Mouse (Mus musculus) lung, adult 18-20 months (tissue): Measurements from ENCODE around the gene Hnf1a.

ENCODE experiments used
- DNase-seq, 2 experiments: peaks; one replicate each; pipeline ENCODE4 v3.0.0; 2022; ENCODE audit warnings: mixed read lengths in 2 of 2

The Hnf1a gene

DNA sequence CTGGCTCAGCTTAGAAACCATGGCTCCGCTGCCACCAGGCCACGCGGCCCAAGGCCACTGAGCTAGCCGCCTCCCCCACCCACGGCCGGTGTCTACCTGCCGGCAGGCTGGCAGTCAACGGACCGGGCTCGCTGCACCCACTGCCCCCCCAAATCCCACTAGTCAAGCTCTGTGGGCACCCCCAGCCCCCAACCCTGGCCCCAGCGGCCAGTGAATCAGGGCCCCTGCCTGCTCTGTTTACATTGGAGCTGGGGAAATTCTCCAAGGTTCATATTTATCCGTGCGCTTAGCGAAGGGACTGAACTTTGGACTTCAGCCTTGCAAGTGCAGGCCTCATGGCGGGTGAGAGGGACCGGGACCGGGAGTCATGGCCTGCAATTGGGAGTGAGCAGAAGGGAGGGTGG, at the start of gene Hnf1a:
Gene Hnf1a, minus strand, starts transcription at position 271 of the 404 bp plus-strand sequence.
- no peak for DNase-seq

DNA sequence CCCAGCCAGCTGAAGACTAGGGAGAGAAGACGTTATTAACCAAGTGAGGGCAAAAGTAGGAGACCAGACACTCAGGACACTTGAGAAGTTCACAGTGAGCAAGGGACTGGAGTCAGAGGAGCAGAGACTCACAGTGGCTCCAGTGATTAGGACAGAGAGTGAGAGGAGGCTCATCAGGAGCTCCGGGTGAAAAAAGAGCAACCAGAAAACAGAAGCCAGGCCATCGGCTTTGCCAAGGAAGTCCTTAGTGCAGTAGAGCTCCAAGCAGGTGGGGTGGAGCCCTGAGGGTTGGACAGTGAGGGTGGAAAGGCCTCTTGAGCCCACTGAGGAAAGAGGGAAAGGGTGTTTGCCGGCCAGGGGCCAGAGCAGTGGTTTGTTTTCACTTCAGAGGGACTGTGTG, 47.9 kb upstream of the Hnf1a start:
- DNase-seq, result peak; percentile 20 to 34

DNA sequence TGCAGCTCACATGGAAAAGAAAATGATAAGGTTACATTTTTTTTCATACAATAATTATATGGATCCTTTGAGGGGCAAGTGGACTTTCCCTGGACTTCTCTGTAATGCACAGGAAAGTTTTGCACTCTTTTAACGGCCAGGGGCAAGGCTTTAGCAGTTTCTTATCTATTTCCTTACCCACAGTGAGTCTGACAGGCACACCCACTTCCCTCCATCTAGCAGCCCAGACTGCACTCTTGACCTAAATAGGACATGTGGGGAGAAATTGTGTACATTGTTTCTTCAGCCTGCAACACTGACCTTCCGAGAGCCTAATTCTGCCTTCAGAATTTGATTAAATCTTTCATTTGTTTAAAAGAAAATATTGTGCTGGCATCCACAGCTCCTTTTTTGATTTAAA, 47.4 kb upstream of the Hnf1a start:
- peak; percentile 33 for DNase-seq

DNA sequence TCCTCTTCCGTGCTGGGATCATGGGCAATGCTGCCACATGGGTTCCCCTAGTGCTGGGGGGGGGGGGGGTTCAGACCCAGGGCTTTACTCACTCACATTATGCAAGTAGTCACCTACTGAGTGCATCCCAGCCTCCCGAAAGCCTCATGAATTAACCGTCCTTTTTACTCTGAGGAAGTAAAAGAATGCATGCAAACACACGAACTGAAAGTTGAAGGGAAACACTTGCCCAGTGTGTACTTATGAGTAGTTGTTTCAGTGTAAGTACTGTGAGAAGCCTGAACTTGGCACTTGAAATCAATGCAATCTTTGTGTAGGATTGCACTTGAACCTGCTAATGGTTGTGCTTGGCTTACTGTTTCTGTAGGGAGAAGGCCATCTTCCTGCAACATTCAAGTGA, 44.2 kb upstream of the Hnf1a start:
- DNase-seq, result no peak

DNA sequence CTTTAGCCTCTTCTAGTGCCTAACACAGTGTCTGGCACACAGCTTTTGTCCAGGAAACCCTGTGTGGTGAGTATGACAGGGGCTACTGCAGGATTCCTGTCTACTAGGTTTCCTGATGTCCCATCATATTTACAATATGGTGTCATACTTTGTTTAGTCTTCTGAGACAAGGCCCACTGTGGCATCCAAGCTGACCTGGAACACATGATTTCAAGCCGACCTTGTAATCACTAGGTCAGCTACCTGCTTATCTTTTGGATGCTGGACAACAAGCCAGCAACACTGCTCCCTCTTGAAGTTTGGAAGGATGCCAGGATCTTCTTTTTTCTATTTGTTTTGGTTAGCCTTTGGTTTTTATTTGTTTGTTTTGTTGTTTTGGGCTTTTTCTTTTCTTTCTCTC, 43.7 kb upstream of the Hnf1a start:
- peak in 1 of 2 experiments; percentile 30 for DNase-seq

DNA sequence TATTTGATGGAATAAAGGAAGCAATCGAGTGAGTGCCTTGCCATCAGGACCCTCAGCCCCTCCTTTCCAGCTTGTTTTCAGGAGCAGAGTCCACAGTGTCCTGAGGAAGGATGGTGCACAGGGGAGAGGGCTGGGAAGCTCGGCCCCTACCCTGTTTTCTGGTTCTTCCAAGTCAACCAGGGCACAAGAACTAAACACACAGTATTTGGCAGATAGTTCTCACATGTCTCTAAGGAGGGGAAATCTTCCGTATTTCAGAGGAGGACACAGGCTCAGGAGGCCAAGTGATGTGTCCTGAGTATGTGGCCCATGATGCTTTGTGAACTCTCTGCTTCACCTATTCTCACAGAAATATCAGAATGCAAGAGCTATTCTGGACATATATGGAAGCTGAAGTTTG, 42.5 kb upstream of the Hnf1a start:
- no peak for DNase-seq

DNA sequence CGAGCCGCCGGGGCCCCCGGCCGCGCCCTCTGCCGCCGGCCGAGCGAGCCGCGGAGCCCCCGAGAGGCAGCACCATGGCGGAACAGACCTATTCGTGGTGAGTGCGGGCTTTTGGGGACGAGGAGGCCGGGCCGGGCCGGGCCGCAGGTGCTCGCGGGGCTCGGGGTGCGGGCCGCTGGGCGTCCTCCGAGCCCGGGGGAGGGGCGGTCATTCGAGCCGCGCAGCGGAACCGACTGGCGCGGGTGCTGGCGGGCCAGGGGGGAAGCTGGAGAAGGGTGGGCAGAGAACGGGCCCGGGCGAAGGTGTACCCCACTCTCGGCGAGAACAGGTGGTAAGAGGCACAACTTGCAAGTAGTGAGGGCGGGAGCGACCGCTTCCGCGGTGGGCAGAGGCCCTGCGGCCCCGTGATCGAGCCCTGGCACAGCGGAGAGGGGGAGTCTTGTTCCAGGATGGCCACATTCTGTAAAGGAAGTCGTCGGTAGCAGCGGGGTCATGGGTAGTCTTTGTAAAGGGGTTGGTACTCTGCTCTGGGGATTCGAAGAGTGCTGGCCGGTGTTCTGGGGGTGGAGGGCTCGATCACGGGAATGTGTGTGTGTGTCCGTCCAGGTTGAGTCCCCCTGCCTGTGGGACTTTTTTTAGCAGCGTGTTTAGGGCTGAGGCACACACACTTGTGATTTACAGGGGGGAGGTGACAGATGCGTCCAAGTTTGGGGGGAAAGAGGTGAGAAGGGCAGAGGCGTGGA, 40.8 kb upstream of the Hnf1a start:
- DNase-seq, result peak; percentile 53 to 56

DNA sequence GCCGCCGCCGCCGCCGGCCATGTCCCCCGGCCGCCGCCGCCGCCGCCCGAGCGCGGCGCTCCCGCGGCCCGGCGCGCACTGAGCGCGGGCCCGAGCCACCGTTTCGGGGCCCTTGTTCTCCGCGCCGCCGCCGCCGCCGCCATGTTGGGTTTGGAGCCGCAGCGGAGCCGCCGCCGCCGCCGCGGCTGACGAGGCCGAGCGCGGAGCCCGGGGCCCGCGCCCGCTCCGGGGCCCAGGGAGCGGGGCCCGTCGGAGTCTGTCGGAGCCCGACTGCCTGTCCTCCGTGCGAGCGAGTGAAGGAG, 40.3 kb upstream of the Hnf1a start:
- DNase-seq, result no peak

DNA sequence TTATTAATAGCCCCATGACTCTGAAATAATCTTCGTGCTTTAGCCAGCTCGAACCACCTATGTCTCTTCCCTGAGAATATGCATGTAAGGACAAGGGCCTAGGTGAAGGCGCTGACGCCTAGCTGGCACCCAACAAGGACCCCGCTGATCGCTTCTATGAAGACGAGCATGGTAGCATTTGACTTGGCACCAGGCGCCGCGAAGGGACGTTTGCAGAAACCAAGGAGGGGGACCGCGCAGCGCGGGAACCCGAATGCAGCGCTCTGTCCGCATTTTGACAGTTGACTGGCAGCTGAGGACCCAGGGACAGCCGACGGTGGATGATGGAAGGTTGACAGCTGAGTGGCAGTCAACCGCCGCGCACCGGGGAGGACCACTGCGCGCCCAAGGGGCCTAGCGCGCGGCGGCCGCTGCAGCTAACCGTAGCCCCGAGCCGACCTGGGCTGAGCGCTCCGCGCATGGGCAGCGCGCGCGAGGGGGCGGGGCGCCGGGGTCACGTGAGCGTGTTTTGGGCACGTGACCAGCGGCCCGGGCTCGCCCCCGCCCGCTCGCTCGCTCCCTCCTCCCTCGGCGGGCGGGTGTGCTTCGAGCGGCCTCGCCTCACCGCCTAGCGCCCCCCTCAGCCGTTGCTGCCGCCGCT, 39.8 kb upstream of the Hnf1a start, which contains the start of gene Sppl3:
Gene Sppl3, plus strand, starts transcription at position 561 of the 640 bp plus-strand sequence.
- peak; percentile 90 to 91 for DNase-seq

DNA sequence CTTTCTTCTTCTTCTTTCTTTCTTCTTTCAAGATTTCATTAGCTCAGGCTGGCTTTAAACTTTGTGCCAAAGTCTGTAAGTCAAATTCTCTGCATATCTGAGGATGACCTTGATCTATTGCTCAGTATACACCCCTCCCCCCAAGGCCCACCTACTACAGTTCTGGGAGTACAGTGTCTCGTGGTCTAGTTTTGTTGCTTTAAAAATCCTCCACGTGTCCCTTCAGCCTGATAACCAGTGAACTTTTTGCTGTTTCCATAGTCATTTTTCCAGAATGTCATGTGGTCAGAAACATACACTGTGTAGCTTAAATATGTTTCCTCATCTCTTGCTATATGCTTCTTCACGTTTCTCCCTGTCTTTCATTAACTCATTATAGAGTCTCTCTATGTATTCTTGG, 39.1 kb upstream of the Hnf1a start:
- no peak for DNase-seq

DNA sequence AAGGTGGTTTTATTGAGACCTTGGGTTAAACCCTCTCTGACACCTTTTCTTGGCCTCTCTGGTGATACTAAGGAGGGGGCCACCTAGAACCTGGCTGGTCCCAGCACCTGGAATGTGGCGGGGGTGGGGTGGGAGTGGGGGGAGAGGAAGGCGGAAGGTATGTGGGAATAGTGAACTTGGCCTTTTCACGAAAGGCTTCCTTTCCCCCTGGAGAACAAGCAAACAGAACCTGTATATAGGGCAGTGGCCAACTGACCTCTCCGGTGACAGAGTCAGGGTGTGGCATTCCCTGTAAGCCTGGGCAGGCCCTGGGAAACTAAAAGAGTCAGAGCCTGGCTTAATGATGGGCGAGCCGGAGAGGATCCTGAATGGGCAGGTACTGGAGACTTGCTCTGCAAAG, 38.2 kb upstream of the Hnf1a start:
- no peak for DNase-seq

DNA sequence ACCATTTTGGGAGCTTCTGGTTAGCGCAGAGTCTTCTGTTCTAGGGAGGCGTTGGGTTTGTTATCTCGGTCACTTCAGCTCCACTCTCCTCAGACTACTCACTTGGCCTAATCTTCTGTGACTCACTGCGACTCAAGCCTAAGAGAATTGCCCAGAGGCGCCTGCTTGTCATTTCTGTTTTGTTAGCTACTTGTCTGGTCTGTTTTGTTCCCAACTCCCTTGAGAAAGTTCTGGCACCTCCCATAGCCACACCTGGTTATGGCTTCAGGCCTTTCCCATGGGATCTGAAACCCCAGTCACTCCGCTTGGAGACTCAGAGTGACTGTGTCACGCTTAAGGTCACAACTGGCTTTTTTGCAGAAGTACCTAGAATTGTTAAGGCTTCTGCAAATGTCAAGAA, 37.4 kb upstream of the Hnf1a start:
- DNase-seq, result no peak

DNA sequence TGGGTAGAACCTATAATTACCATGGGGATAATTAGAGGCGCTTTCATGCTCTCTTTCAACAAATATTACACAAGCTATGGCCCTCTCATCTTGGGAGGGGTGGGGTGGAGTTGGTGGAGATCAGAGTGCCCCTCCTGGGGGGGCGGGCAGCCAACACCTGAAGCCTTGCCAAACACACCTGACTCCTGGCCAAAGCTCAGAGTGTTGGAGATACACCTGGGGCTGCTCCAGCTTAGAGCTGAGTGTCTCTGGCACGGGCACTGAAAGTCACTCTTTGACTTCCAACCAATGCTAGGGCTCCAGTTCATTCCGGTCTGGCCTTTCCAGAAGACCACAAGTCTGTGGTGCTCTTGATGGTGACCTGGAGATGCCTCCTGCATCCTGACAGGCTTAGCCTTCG, 36.9 kb upstream of the Hnf1a start:
- peak; percentile 38 to 52 for DNase-seq

DNA sequence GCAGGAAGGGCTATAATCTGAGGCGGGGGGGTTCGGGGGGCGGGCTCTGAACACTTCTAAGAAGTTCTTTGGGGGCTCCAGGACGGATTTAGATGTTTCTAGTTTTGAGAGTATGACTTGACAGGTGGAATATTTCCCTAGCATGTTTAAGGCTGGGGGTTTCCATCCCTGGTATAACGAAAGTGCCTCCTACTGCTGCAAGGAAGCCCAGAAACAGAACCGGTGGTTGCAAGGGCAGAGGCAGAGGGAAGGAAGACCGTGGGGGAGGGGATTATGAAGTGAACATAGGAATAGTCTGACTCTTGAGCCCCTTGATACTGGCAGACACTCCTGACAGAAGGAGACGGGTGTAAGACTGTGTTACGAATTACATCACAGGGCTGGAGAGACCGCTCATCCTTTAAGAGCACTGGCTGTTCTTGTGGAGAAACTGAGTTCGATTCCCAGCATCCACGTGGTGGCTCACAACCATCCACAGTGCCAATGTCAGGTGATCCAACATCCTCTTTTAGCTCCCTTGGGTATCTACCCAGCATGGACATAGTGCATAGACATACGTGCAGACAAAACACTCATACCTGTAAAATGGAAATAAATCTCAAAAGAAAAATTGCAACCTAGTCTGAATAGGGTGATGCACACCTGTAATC, 32.5 kb upstream of the Hnf1a start:
- DNase-seq, result no peak

DNA sequence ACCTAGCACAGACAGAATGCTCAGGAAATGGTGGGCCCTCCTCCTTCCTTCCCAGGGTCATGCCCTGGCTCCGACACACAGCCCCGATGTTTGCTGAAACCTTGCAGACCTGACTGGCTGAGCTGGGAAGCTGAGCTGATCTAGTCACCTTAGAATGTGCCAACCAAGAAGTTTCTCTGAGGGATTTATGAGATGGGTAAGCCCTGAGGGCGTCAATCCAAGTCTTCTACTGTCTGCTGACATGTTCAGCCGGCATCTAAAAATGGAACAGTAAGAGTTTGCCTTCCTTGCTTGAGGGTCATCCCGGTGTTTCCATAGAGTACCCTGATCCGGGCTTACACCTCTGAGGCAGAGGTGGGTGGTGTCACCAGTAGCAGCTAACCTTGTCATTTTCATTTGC, 31.9 kb upstream of the Hnf1a start:
- no peak for DNase-seq

DNA sequence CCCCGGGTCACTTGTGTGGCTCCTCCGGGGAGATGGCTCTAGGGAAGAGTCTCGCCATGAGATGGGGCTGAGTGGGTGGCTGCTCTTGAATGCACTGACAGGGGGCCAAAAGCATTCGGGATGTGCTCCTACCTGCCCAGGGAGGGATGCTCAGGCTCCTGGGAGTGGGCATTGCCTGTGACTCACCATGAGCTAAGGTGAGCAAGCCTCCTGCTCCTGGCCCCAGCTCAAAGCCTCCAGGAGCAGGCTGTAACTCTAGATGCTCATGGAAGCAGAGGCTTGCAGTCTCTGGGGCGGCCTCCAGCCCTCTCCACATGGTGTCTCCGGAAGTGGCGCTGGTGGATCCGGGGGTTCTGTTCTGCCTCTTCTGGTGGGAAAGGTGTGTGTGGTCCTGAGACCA, 30.6 kb upstream of the Hnf1a start:
- no peak for DNase-seq

DNA sequence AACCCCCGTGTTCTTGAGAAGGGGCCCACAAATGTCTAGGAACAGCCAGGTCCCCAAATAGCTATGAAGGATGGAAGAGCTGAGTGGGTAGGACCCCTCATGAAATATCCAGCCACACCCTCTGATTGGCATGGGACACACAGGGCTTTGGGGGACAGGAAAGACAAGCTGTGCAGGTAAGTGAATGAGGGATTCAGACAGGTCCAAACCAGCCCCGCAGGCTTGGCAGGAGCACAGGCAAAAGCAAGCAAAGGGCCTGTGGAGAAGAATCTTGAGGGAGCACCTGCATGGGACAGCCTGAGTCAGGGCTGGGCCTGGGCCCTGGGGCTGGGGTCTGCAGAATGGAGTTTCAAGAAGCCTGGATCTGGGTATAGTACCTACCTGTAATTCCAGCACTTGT, 29.6 kb upstream of the Hnf1a start:
- DNase-seq, result no peak

DNA sequence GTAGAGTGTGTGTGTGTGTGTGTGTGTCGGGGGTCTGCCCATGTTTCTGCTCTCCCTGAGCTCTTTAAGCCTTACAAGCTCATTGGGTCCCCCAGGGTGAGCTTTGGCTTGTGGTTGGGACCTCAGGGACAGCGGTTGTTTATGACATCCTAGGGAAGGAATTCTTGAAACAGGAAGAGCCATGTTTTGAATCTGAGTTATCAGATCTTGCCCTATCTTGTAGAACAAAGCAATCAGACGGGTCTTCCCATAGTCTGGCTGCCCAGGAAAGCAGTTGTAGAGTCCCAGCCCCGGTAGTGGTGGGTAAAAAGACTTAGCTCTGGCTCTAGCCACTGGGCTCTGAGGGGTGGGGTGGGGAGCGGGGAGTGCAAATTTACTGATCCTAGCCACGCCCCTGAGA, 26.4 kb upstream of the Hnf1a start:
- peak in 1 of 2 experiments; percentile 51 for DNase-seq

DNA sequence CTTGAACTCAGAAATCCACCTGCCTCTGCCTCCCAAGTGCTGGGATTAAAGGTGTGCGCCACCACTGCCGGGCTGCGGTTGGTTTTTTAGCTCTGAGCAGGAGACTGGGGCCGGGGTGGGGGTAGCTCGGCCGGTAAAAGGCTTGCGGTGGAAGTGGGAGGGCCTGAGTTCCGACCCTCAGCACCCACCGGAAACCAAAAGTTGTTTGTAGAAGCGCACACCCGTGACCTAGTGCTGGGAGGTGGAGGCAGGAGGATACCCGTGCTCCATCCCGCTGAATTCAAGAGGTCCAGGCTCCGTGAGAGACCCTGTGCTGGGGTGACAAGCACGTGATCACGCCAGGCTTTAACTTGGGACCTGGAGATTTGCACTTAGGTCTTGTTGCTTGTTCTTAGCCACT, 25.6 kb upstream of the Hnf1a start:
- DNase-seq, result no peak

DNA sequence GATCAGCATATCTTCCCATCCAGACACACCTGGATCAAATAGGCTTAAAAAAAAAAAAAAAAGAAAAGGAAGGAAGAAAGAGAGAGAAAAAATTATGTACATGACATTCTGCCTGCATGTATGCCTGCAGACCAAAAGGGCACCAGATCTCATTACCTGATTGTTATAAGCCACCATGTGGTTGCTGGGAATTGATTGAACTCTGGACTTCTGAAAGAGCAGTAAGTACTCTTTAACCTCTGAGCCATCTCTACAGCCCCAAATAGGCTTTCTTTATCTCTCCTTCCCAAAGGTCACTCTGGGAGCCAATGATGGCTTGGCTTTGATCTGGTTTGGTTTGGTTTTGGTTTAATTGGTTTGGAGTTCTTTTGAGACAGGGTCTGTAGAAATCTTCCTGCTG, 14.2 kb upstream of the Hnf1a start:
- DNase-seq, result no peak

DNA sequence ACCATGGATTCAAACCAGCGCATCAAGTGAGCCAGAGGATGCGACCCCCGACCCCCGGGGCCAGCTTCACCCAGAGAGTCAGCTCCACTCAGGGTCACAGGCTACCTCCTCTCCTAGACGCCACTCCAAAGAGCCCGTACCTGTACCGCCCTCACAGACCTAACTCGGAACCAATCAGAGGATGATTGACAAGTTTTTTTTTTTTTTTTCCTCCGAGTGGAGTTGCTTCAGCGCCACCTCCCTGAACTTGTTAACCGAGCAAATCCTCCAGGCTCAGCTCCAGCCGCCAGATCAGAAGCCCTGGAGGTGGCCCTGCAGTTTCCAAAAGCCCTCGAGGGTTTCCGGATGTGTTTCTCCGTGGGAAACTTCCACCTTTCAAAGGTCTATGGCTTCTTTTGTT, 11.1 kb upstream of the Hnf1a start:
- DNase-seq, result no peak

DNA sequence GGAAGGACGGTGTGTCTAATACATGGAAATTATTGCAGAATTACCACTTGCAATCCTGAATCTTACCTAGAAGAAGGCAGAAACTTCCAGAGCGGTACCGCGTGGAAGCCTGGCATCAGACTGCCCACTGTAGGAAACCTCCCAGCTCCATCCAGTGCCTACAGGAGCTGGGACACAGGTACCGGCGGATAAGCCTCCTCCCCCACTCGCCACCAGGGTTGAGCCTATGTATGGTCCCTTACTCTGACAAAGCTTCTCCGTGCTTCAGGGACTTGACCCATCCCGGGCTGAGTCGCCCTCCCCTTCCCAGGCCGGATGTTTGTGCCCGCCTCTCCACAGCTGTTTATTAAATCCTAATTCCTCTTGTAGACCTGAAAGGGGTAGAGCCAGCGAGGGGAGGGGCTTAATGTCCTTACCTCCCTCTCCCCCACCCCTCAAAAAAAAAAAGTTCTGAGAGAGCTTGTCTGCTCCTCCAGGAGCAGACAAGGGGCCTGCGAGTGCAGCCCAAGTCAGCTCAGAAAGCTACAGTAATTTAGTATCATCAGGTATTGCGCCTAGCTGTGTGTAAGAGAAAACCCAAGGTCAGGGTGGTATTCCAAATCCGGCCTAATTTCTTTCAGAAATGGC, 9.3 kb upstream of the Hnf1a start:
- peak; percentile 22 to 56 for DNase-seq

DNA sequence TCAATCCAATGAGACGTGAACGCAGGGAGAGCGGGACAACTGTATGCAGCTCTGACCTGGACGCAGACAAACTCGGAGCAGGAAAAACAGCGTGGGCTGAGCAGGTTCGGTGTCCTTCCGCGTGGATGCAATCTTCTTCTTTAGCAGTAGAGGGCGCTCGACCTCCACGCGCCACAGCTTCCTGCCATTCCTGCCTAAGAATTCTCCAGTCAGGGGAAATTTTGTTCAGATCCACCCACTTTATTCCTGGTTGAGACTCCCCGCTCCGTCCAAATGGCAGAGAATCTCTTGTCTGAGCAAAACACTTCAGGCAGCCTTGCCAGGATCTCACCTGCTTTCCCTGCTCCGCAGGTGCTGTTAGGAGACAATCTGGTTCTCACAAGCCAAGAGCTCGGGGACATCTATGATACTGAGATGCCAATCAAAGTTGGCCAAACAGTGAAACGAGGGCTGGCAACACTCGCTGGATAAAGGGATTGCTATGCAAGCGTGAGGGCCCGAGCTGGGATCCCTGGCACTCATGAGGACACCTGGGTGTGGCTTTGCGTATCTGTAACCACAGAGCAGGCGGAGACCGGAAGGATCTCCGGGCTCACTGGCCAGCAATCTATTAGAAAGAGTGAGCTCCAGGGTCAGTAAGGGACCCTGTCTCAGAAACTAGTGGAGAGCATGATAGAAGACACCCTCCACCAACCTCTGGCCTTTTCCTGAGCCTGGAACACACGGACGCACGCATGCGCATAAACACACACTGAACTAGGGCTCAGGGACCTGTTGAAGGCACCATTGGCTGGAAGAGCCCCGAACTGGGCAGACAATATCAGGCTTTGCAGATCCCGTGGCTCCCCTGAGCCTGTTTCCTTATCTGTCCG, 8.6 kb upstream of the Hnf1a start:
- DNase-seq, result peak; percentile 71 to 73
